Mouse (Mus musculus) thymus, adult 2 months (tissue): ENCODE data around the gene Olfr937. TPM values are rescaled to one million over a fixed set of nuclear protein-coding genes. Genes with fewer than 3 reads are reported as not detected.

ENCODE experiments used
- DNase-seq: peaks from one replicate; pipeline ENCODE4 v3.0.0; 2021
- H3K27ac ChIP-seq: fragments of 200-500 bp; 2 replicates; pipeline ENCODE4 v1.5.1; 2012; ENCODE audit warnings: low read length, control low read depth; ENCODE audit not compliant: control insufficient read depth, insufficient read depth
- H3K27me3 ChIP-seq: fragments of 200-500 bp; 2 replicates; pipeline ENCODE4 v1.6.1; 2012; ENCODE audit warnings: mild to moderate bottlenecking, low read length, moderate library complexity, mixed read lengths; ENCODE audit not compliant: control insufficient read depth, insufficient read depth
- H3K36me3 ChIP-seq: fragments of 200-500 bp; 2 replicates; pipeline ENCODE4 v1.6.1; 2012; ENCODE audit warnings: mild to moderate bottlenecking, low read length, moderate library complexity; ENCODE audit not compliant: control insufficient read depth, insufficient read depth
- H3K4me1 ChIP-seq: fragments of 200-500 bp; replicated peaks from 2 replicates; pipeline ENCODE4 v1.6.1; 2012; ENCODE audit warnings: low read length; ENCODE audit not compliant: control insufficient read depth, insufficient read depth
- H3K4me3 ChIP-seq: fragments of 200-500 bp; 2 replicates; pipeline ENCODE4 v1.5.1; 2012; ENCODE audit warnings: mild to moderate bottlenecking, low read length, control low read depth, moderate library complexity; ENCODE audit not compliant: control insufficient read depth, insufficient read depth
- CTCF ChIP-seq: fragments of 200-500 bp; IDR thresholded peaks from 2 replicates; pipeline ENCODE4 v1.5.1; 2012; ENCODE audit warnings: mild to moderate bottlenecking, control low read depth, low read length, moderate library complexity, borderline replicate concordance; ENCODE audit not compliant: control insufficient read depth, poor library complexity, insufficient read depth; ENCODE audit errors: extremely low read depth
- POLR2A ChIP-seq: fragments of 200-500 bp; IDR thresholded peaks from 2 replicates; pipeline ENCODE4 v1.6.1; 2012; ENCODE audit warnings: mild to moderate bottlenecking, low read length, control low read depth, moderate library complexity; ENCODE audit not compliant: control insufficient read depth, poor library complexity, insufficient read depth; ENCODE audit errors: extremely low read depth
- WGBS: fragments of 180-500 bp; shearing (Covaris S2); methylation state at CpG from one replicate; pipeline ENCODE4 v1.1.7; 2018; 5-methylcytosine and 5-hydroxymethylcytosine counted together
- polyA plus RNA-seq: library from polyadenylated mRNA; depleted of rRNA; stranded (reverse); fragments of >200 nt; gene quantifications from 2 replicates; pipeline ENCODE4 v1.2.3, GENCODE M21; 2012; rRNA removed

Olfr937 gene
- polyA plus RNA-seq, result not detected in 2 replicates

GRCm38 (mm10) chr9:39064851-39065250, at the start of gene Olfr937:
Olfr937 (minus strand) TSS chr9:39064951.
- DNase-seq, result no peak
- Histone ChIP-seq H3K4me1 (no peaks in the 10 kb centered on the region), H3K4me3 (no peak within 1 kb of the TSS), H3K36me3 (no peaks in the 10 kb centered on the region), H3K27me3 (no peaks in the 10 kb centered on the region), H3K27ac (no peak within 1 kb of the TSS)
- TF ChIP-seq POLR2A (no peak), CTCF (no peak)
- 90% methylated on average over 1 of the region's 1 CpGs for WGBS

- Histone ChIP-seq H3K36me3 (no peaks in the 10 kb centered on the region), H3K4me1 (no peaks in the 10 kb centered on the region), H3K27ac (no peak within 1 kb of the TSS), H3K27me3 (no peaks in the 10 kb centered on the region), H3K4me3 (no peak within 1 kb of the TSS)
- 93% methylated on average over 2 of the region's 2 CpGs for WGBS
- TF ChIP-seq POLR2A, result no peak
- no peak for TF ChIP-seq CTCF
- no peak for DNase-seq
Measured at GRCm38 (mm10) chr9:39078787-39079186, 14.0 kb upstream of the Olfr937 start, which contains the start of gene Olfr938. Olfr938 (minus strand) TSS chr9:39078887.

DNA sequence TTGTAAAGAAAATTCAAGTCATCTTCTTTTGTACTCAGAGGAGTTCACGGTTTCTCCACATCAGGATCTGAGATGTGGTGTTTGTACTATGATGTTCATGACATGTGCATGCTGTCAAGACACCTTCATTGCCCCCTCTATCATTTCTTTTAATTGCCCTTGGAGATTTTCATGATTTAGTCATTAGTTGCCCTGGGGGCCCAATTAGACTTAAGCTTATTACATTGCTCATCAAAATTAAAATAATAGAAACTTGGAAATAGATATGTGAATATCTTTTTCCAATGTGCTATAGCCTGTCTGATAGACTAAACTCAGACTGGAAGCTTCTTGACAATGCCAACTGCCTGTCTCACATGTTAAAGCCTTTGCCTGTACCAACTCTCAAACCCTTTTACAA, 41.5 kb downstream of the Olfr937 start, which contains the start of gene Olfr146:
TSS of gene Olfr146 (minus strand) at position 101 of the 400 bp plus-strand sequence.
- no peaks in the 10 kb centered on the region for H3K4me1 ChIP-seq
- TF ChIP-seq POLR2A (no peak), CTCF (no peak)
- WGBS, result 87% methylated on average over 1 of the region's 1 CpGs
- DNase-seq, result no peak
- no peak within 1 kb of the TSS for H3K27ac ChIP-seq
- no peaks in the 10 kb centered on the region for H3K36me3 ChIP-seq
- no peaks in the 10 kb centered on the region for H3K27me3 ChIP-seq
- no peak within 1 kb of the TSS for H3K4me3 ChIP-seq

Other genes starting within 250 kb of the Olfr937 start
- not detected in 2 replicates for gene Olfr923, start 238.4 kb downstream of the Olfr937 start, polyA plus RNA-seq
- not detected in 2 replicates for gene Olfr924, start 220.5 kb downstream of the Olfr937 start, polyA plus RNA-seq
- not detected in 2 replicates for gene Olfr26, start 209.9 kb downstream of the Olfr937 start, polyA plus RNA-seq
- not detected in 2 replicates for gene Olfr926, start 187.8 kb downstream of the Olfr937 start, polyA plus RNA-seq
- not detected in 2 replicates for gene Olfr930, start 135.1 kb downstream of the Olfr937 start, polyA plus RNA-seq
- not detected in 2 replicates for gene Olfr933, start 92.6 kb downstream of the Olfr937 start, polyA plus RNA-seq
- gene Olfr934, start 76.6 kb downstream of the Olfr937 start, polyA plus RNA-seq, result not detected in 2 replicates
- gene Olfr935, start 65.3 kb downstream of the Olfr937 start, polyA plus RNA-seq, result not detected in 2 replicates
- not detected in 2 replicates for gene Olfr146, start 41.6 kb downstream of the Olfr937 start, polyA plus RNA-seq
- not detected in 2 replicates for gene Olfr938, start 13.9 kb upstream of the Olfr937 start, polyA plus RNA-seq
- gene Olfr27, start 63.2 kb upstream of the Olfr937 start, polyA plus RNA-seq, result not detected in 2 replicates
- gene Olfr943, start 101.4 kb upstream of the Olfr937 start, polyA plus RNA-seq, result not detected in 2 replicates
- not detected in 2 replicates for gene Olfr944, start 137.0 kb upstream of the Olfr937 start, polyA plus RNA-seq
- gene Olfr1537, start 185.0 kb upstream of the Olfr937 start, polyA plus RNA-seq, result not detected in 2 replicates
- gene Olfr945, start 211.9 kb upstream of the Olfr937 start, polyA plus RNA-seq, result not detected in 2 replicates